Mouse (Mus musculus): ENCODE results near the gene Ninj2. TPM values are rescaled to one million over a fixed set of nuclear protein-coding genes. Genes with fewer than 3 reads are reported as not detected.

Gene Ninj2
- total RNA-seq, 2 experiments from 2014 or later = not detected

DNA sequence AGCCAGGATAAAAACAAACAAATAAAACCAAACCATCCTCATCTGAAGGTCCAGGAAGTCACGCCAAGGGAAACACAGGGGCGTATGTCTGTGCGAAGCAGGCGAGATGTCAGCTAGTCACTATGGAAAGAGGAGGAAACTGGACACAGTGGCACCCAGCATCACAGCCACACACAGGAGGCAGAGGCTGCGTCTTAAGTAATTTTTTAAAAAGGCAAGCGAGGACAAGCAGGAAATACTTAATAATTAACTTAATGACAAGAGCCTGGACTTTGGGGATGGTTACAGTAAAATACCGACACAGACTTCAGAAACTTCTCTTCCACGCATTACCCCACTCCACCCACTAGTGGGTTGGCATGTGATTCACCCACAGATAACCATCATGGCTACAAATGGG, 149.4 kb downstream of the Ninj2 start:
- Histone ChIP-seq H3K4me3 (no peak overlapping the region), H3K27ac (no peak overlapping the region)
- no peak for DNase-seq
- TF ChIP-seq CTCF (IDR thresholded peaks at IDR 0.05) = no peak
- intact Hi-C loops (cut with DNase I) = no loop called here

DNA sequence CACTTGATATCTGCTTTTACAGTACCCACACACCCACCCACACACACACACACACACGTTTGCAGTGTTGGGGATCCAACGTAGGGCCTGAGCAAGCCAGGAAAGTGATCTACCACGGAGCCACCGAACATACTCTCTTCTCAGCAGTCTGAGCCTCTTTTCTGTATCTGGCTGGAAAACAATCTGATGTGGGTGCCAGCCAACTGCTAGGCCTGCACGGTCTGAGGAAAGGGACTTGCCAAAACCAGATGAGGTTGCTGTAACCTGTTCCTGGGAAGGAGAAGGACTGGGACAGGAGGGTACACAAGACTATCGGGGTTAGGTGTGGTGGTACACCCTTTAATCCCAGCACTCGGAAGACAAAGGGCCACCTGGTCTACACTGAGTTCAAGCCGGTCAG, 150.1 kb downstream of the Ninj2 start:
- no peak for DNase-seq
- intact Hi-C loops (cut with DNase I) = no loop called here
- TF ChIP-seq CTCF (IDR thresholded peaks at IDR 0.05) = no peak
- H3K27ac ChIP-seq = no peak overlapping the region
- H3K4me3 ChIP-seq = no peak overlapping the region

DNA sequence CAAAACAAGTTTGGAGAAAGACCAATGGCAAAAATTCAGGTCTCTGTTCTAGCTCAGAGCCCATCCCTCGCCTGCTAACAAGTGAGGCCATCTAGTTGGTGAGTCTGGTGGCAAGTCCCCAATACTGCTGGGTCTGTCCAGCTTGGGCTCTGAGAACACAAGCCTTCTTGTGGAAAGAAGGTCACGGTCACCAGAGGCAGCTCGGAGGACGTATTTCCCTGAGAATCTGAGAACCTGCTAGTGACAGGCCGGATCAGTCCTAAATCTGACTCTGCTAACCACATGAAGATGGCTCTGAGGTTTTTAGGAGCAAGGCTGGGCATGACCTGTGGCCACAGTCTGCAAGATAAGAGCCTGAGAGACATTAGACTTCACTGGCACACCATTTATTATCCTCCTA, 153.5 kb downstream of the Ninj2 start:
- no peak for TF ChIP-seq CTCF (IDR thresholded peaks at IDR 0.05)
- Histone ChIP-seq H3K27ac (no peak overlapping the region), H3K4me3 (no peak overlapping the region)
- no peak for DNase-seq
- intact Hi-C loops (cut with DNase I) = no loop called here

DNA sequence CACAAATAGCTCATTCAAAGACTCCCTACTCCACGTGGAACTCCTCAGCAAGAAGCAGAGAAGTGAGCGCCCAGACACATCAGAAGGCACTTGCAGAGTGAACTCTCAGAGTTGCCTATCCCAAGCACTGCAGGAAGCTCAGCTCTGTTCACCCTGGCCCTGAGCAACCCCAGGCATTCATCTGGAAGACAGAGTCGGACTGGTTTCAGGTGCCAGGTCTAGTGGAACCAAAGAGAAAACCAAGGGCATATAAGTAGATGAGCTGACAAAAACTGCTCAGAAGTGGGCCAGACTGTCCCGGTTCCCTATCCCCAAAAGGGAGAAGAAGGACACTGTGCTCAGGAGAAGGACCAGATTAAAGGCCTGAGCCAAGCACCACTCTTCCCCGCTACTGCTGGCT, 156.7 kb downstream of the Ninj2 start:
- no peak for TF ChIP-seq CTCF (IDR thresholded peaks at IDR 0.05)
- intact Hi-C loops (cut with DNase I) = no loop called here
- DNase-seq = no peak
- Histone ChIP-seq H3K27ac (no peak overlapping the region), H3K4me3 (no peak overlapping the region)

Other genes with a start within 250 kb of the Ninj2 start
- gene Erc1, start 245.2 kb upstream of the Ninj2 start, total RNA-seq (2021) = 10 to 100 TPM; 29.5 to 33.5 TPM
- gene Rad52, start 190.7 kb upstream of the Ninj2 start, total RNA-seq (2021) = 10 to 100 TPM; 15.1 to 18.2 TPM
- 100 to 1,000 TPM; 305 to 369 TPM for gene Wnk1, start 54.7 kb upstream of the Ninj2 start, total RNA-seq (2021)
- not detected for gene D330020A13Rik, start 201.0 kb downstream of the Ninj2 start, total RNA-seq (2021)
- gene B4galnt3, start 201.2 kb downstream of the Ninj2 start, total RNA-seq (2021) = under 1 TPM; 0.78 to 0.89 TPM